In the genomic region with DNA sequence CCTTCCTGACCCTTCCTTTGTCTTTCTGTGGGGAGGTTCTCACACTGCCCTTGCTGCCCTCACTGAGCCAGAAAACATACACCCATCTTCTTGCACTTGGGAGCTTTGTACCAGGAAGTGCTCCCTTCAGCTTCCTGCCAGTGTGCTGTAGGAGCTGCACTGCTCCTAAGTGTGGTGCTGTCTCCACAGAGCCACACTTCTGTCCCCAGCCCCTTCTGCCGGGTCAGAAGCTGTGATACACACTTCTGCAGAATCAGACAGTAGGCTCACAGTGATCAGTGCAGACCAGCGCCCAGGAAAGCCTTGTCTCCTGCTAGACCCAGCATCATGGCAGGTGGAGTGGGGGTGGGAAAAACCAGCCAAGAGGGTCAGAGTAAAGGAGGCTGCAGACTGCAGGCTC, we compare ENCODE assay signal across 15 mouse cellular contexts. TPM values are rescaled to one million over a fixed set of nuclear protein-coding genes. Genes with fewer than 3 reads are reported as not detected.
"Had no signal": no experiment of that assay in that cellular context is flagged by ENCODE, and none has a peak within 500 bp of the region (broad histone marks: within the 10 kb centered on the region; RNA-seq: fewer than 3 reads in every experiment).

No protein-coding gene starts in this region.

- DNase-seq: kidney, adult 11 months; kidney, adult 9 months; left cerebral cortex, postnatal 4 days; lung, adult 2 months; lung, postnatal 36 days; retina, postnatal 1 day had no signal

- H3K4me3 ChIP-seq: liver, embryonic 15.5 days; midbrain, embryonic 15.5 days; neural tube, embryonic 12.5 days had no signal

- ATAC-seq: lung, postnatal 0 days; midbrain, embryonic 15.5 days had no signal

- H3K4me2 ChIP-seq: liver, embryonic 15.5 days; midbrain, embryonic 15.5 days; neural tube, embryonic 12.5 days had no signal

- H3K27ac ChIP-seq: kidney, postnatal 0 days; liver, embryonic 15.5 days; midbrain, embryonic 15.5 days; neural tube, embryonic 12.5 days had no signal

- H3K27me3 ChIP-seq: midbrain, embryonic 15.5 days; neural tube, embryonic 12.5 days had no signal

- H3K36me3 ChIP-seq: liver, embryonic 15.5 days; midbrain, embryonic 15.5 days; neural tube, embryonic 12.5 days had no signal

- H3K9me3 ChIP-seq: liver, embryonic 15.5 days; midbrain, embryonic 15.5 days; neural tube, embryonic 12.5 days had no signal

- H3K9ac ChIP-seq: liver, embryonic 15.5 days; midbrain, embryonic 15.5 days; neural tube, embryonic 12.5 days had no signal

RNA-seq across cellular contexts. Expression of a gene that starts 6.6 kb away (rescaled TPM):
- total RNA-seq: liver, adult 2 months had no signal
- polyA plus RNA-seq: liver, adult 2 months had no signal

RNA-seq across cellular contexts. Expression of a gene that starts 10.6 kb away (rescaled TPM):
- total RNA-seq: liver, adult 2 months; monocyte, adult 5-6 weeks had no signal
- polyA plus RNA-seq: liver, adult 2 months had no signal

RNA-seq across cellular contexts. Expression of a gene that starts 42.3 kb away (rescaled TPM):
- total RNA-seq: liver, adult 2 months; megakaryocyte progenitor cell, adult 5-6 weeks; monocyte, adult 5-6 weeks; neutrophil, adult 5-6 weeks had no signal
